20 mouse cellular contexts compared by ENCODE assay signal in the genomic region with DNA sequence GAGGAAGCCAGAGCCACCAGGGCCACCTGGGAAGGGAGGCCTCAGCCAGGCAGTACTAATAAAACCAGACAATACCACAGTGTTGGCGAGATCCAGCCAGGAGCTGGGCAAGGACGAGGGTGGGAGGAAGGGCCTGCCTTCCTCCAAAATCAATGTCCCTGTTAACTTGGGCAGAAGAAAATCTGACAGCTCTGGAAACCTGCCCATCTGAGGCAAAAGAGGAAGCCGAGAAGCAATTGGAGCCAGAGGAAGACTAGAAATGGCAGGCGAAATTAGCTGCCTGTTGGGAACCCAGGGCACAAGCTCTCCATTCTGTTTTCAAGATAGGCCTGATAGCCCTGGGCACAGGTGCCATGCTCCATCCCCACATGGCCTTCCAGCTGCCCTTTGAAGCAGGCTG.
DNase-seq lines count a peak whose midpoint lies in the region; ATAC-seq and TF ChIP-seq lines count a peak whose summit lies in the region.
"Had no signal": no experiment of that assay in that cellular context is flagged by ENCODE, and none has a peak within 500 bp of the region (broad histone marks: within the 10 kb centered on the region; RNA-seq: fewer than 3 reads in every experiment).

No protein-coding gene starts in this region.

- no peak for DNase-seq in forebrain, postnatal 0 days
- peak; percentile 11 to 13 for DNase-seq in layer of hippocampus, adult 8-10 months (ENCODE audit: low spot score in 2 of 2)
- DNase-seq in layer of hippocampus, adult 9-10 months (ENCODE audit: low spot score), result no peak
- DNase-seq in cerebellum, adult 11 months, result peak; percentile 90
- peak; percentile 84 to 87 for DNase-seq in cerebellum, postnatal 25 days
- DNase-seq in gastrocnemius, postnatal 25 days, result no peak
- DNase-seq in urinary bladder, postnatal 14 days (ENCODE audit: low spot score), result no peak
- DNase-seq: heart, postnatal 14 days; kidney, postnatal 4 days; right cerebral cortex, postnatal 14 days; thymus, postnatal 36 days had no signal

- H3K4me3 ChIP-seq in forebrain, embryonic 16.5 days (replicated peaks; ENCODE audit: low read length), result no peak overlapping the region
- H3K4me3 ChIP-seq in forebrain, postnatal 0 days (ENCODE audit: low read depth, low read length), result no peak overlapping the region
- H3K4me3 ChIP-seq: embryonic facial prominence, embryonic 13.5 days; forebrain, embryonic 12.5 days; heart, embryonic 10.5 days; left cerebral cortex, adult 2 months; limb, embryonic 13.5 days; liver, embryonic 15.5 days; midbrain, embryonic 10.5 days had no signal

- H3K4me2 ChIP-seq in forebrain, embryonic 16.5 days (ENCODE audit: low read length), result no peak overlapping the region
- no peak overlapping the region for H3K4me2 ChIP-seq in forebrain, postnatal 0 days (ENCODE audit: low read depth)
- H3K4me2 ChIP-seq: embryonic facial prominence, embryonic 13.5 days; forebrain, embryonic 12.5 days; limb, embryonic 13.5 days; liver, embryonic 15.5 days had no signal

- no peak for TF ChIP-seq CTCF in forebrain, postnatal 0 days (IDR thresholded peaks at IDR 0.05; ENCODE audit: low read depth)

- 0 out of 2 replicates have a peak, but pooled peaks cover 5% of the 10 kb centered on the region for H3K4me1 ChIP-seq in forebrain, embryonic 16.5 days (replicated peaks; ENCODE audit: control insufficient read depth, insufficient read depth, low read length)
- H3K4me1 ChIP-seq in forebrain, postnatal 0 days (ENCODE audit: insufficient read depth), result no peaks in the 10 kb centered on the region
- H3K4me1 ChIP-seq: forebrain, embryonic 12.5 days; liver, embryonic 15.5 days had no signal

- peak; percentile 66 for ATAC-seq in forebrain, embryonic 16.5 days
- ATAC-seq in forebrain, postnatal 0 days, result no peak
- ATAC-seq: intestine, embryonic 16.5 days had no signal

- H3K27ac ChIP-seq in forebrain, embryonic 16.5 days (ENCODE audit: low read length), result no peak overlapping the region
- no peak overlapping the region for H3K27ac ChIP-seq in forebrain, postnatal 0 days (ENCODE audit: low read depth, low read length)
- H3K27ac ChIP-seq: embryonic facial prominence, embryonic 13.5 days; forebrain, embryonic 12.5 days; heart, embryonic 10.5 days; left cerebral cortex, adult 2 months; limb, embryonic 13.5 days; liver, embryonic 15.5 days; midbrain, embryonic 10.5 days had no signal

- WGBS in forebrain, embryonic 16.5 days, result 37% methylated on average over 4 of the region's 4 CpGs
- 50% methylated on average over 4 of the region's 4 CpGs for WGBS in forebrain, postnatal 0 days

- H3K9ac ChIP-seq in forebrain, embryonic 16.5 days (replicated peaks; ENCODE audit: low read depth, low read length), result no peak overlapping the region
- no peak overlapping the region for H3K9ac ChIP-seq in forebrain, postnatal 0 days
- H3K9ac ChIP-seq: embryonic facial prominence, embryonic 13.5 days; forebrain, embryonic 12.5 days; limb, embryonic 13.5 days; liver, embryonic 15.5 days had no signal

- H3K9me3 ChIP-seq in forebrain, embryonic 16.5 days (ENCODE audit: control insufficient read depth, low read length), result no peaks in the 10 kb centered on the region
- H3K9me3 ChIP-seq in forebrain, postnatal 0 days (ENCODE audit: low read length), result no peaks in the 10 kb centered on the region
- H3K9me3 ChIP-seq: embryonic facial prominence, embryonic 13.5 days; forebrain, embryonic 12.5 days; heart, embryonic 10.5 days; limb, embryonic 13.5 days; liver, embryonic 15.5 days; midbrain, embryonic 10.5 days had no signal

- H3K36me3 ChIP-seq in forebrain, embryonic 16.5 days (ENCODE audit: control insufficient read depth, insufficient read depth), result no peaks in the 10 kb centered on the region
- no peaks in the 10 kb centered on the region for H3K36me3 ChIP-seq in forebrain, postnatal 0 days (ENCODE audit: insufficient read depth)
- H3K36me3 ChIP-seq: embryonic facial prominence, embryonic 13.5 days; forebrain, embryonic 12.5 days; heart, embryonic 10.5 days; limb, embryonic 13.5 days; liver, embryonic 15.5 days; midbrain, embryonic 10.5 days had no signal

- H3K27me3 ChIP-seq in forebrain, embryonic 16.5 days (replicated peaks; ENCODE audit: control insufficient read depth, insufficient read depth, low read length), result no peaks in the 10 kb centered on the region
- H3K27me3 ChIP-seq in forebrain, postnatal 0 days (ENCODE audit: insufficient read depth, low read length), result peaks cover 4% of the 10 kb centered on the region
- H3K27me3 ChIP-seq: embryonic facial prominence, embryonic 13.5 days; forebrain, embryonic 12.5 days; limb, embryonic 13.5 days; liver, embryonic 15.5 days had no signal

Comparison
In these comparisons a context has a peak if more than half of its experiments do, and no peak if none do; other contexts are left out.
1. DNase-seq: peak in layer of hippocampus, adult 8-10 months (2 of 2), cerebellum, adult 11 months (single experiment) and cerebellum, postnatal 25 days (2 of 2); none in forebrain, postnatal 0 days (single experiment), layer of hippocampus, adult 9-10 months (single experiment), gastrocnemius, postnatal 25 days (single experiment) and urinary bladder, postnatal 14 days (single experiment).